Mouse (Mus musculus) heart, adult 2 months (tissue): ENCODE measurements around the gene Tenm4. TPM values are rescaled to one million over a fixed set of nuclear protein-coding genes. Genes with fewer than 3 reads are reported as not detected.

Experiments
- DNase-seq, 2 experiments: peaks; one replicate each; pipeline ENCODE4 v3.0.0; 2021
- H3K27ac ChIP-seq: fragments of 200-600 bp; 2 replicates; pipeline ENCODE4 v1.8.1; 2022
- H3K27me3 ChIP-seq: fragments of 200-500 bp; 2 replicates; pipeline ENCODE4 v1.6.1; 2012; ENCODE audit warnings: mild to moderate bottlenecking, low read length, inconsistent platforms, mixed read lengths; ENCODE audit not compliant: control insufficient read depth, insufficient read depth
- H3K36me3 ChIP-seq: fragments of 200-500 bp; 2 replicates; pipeline ENCODE4 v1.6.1; 2012; ENCODE audit warnings: low read length, inconsistent platforms; ENCODE audit not compliant: control insufficient read depth, insufficient read depth
- H3K4me1 ChIP-seq: fragments of 200-500 bp; 2 replicates; pipeline ENCODE4 v1.6.1; 2011; ENCODE audit warnings: low read length; ENCODE audit not compliant: control insufficient read depth, insufficient read depth
- H3K4me3 ChIP-seq: fragments of 200-600 bp; 2 replicates; pipeline ENCODE4 v1.8.1; 2022
- H3K79me2 ChIP-seq: fragments of 200-500 bp; replicated peaks from 2 replicates; pipeline ENCODE4 v1.6.1; 2012; ENCODE audit warnings: mild to moderate bottlenecking, inconsistent platforms, low read length, moderate library complexity, mixed read lengths; ENCODE audit not compliant: control insufficient read depth, insufficient read depth
- H3K9ac ChIP-seq: fragments of 200-500 bp; 2 replicates; pipeline ENCODE4 v1.6.1; 2012; ENCODE audit warnings: low read depth, mild to moderate bottlenecking, control low read depth, inconsistent platforms, low read length, mixed read lengths
- CTCF ChIP-seq: fragments of 200-600 bp; IDR thresholded peaks from 2 replicates; pipeline ENCODE4 v1.8.1; 2022; ENCODE audit warnings: antibody characterized with exemption, mild to moderate bottlenecking, moderate library complexity
- EP300 ChIP-seq: fragments of 200-500 bp; IDR thresholded peaks from 2 replicates; pipeline ENCODE4 v1.6.1; 2011; ENCODE audit warnings: low read depth, low read length, control low read depth; ENCODE audit not compliant: insufficient read depth
- POLR2A ChIP-seq: fragments of 200-500 bp; IDR thresholded peaks from 2 replicates; pipeline ENCODE4 v1.6.1; 2011; ENCODE audit warnings: mild to moderate bottlenecking, low read depth, low read length, control low read depth; ENCODE audit not compliant: insufficient read depth
- WGBS: fragments of 180-500 bp; shearing (Covaris S2); methylation state at CpG from one replicate; pipeline ENCODE4 v1.1.7; 2018; 5-methylcytosine and 5-hydroxymethylcytosine counted together
- intact Hi-C: fragments of 180-260 bp; cut with DNase I; formaldehyde crosslinking; loops from one replicate; pipeline ENCODE4 v1.15.1; 2025
- polyA plus RNA-seq: library from polyadenylated mRNA; depleted of rRNA; stranded (reverse); fragments of >200 nt; gene quantifications from 2 replicates; pipeline ENCODE4 v1.2.3, GENCODE M21; 2012
- total RNA-seq, 2 experiments: library from RNA; stranded (reverse); gene quantifications; 2 replicates each; pipeline ENCODE4 v1.2.3; 2021

Tenm4 gene
- total and polyA plus RNA-seq, 3 experiments = 0.34 to 1.3 (median 0.74) TPM

GRCm38 (mm10) chr7:96657101-96657830, 486.2 kb downstream of the Tenm4 start:
- no peaks in the 10 kb centered on the region for H3K4me1 ChIP-seq
- no peak overlapping the region for H3K27ac ChIP-seq
- 42% methylated on average over 13 of the region's 13 CpGs for WGBS
- H3K9ac ChIP-seq = no peak overlapping the region
- no peaks in the 10 kb centered on the region for H3K79me2 ChIP-seq
- no peak for TF ChIP-seq EP300
- TF ChIP-seq POLR2A = no peak
- TF ChIP-seq CTCF = no peak
- H3K36me3 ChIP-seq = no peaks in the 10 kb centered on the region
- 0 out of 2 replicates have a peak, but pooled peaks cover 2% of the 10 kb centered on the region for H3K27me3 ChIP-seq
- H3K4me3 ChIP-seq = no peak overlapping the region
- intact Hi-C loops = no loop called here
- DNase-seq = no peak

- 76% methylated on average over 11 of the region's 11 CpGs for WGBS
- Histone ChIP-seq H3K4me3 (no peak overlapping the region), H3K27me3 (0 out of 2 replicates have a peak, but pooled peaks cover 2% of the 10 kb centered on the region), H3K27ac (no peak overlapping the region), H3K79me2 (no peaks in the 10 kb centered on the region), H3K4me1 (no peaks in the 10 kb centered on the region), H3K9ac (no peak overlapping the region), H3K36me3 (no peaks in the 10 kb centered on the region)
- TF ChIP-seq EP300 = no peak
- no peak for TF ChIP-seq POLR2A
- TF ChIP-seq CTCF = no peak
- DNase-seq = no peak
- intact Hi-C loops = no loop called here
Observed at GRCm38 (mm10) chr7:96657857-96658580, 487.0 kb downstream of the Tenm4 start.

GRCm38 (mm10) chr7:96660907-96661306, 489.9 kb downstream of the Tenm4 start:
- H3K9ac ChIP-seq = no peak overlapping the region
- no peak overlapping the region for H3K4me3 ChIP-seq
- H3K27me3 ChIP-seq = no peaks in the 10 kb centered on the region
- no peaks in the 10 kb centered on the region for H3K4me1 ChIP-seq
- 70% methylated on average over 3 of the region's 3 CpGs for WGBS
- no peak for TF ChIP-seq CTCF
- no peak for TF ChIP-seq EP300
- no peak for TF ChIP-seq POLR2A
- no peaks in the 10 kb centered on the region for H3K79me2 ChIP-seq
- intact Hi-C loops = no loop called here
- DNase-seq = no peak
- H3K36me3 ChIP-seq = no peaks in the 10 kb centered on the region
- H3K27ac ChIP-seq = no peak overlapping the region

- H3K36me3 ChIP-seq = no peaks in the 10 kb centered on the region
- no peak overlapping the region for H3K4me3 ChIP-seq
- DNase-seq = no peak
- no peaks in the 10 kb centered on the region for H3K79me2 ChIP-seq
- no peak overlapping the region for H3K27ac ChIP-seq
- TF ChIP-seq EP300 (no peak), POLR2A (no peak), CTCF (no peak)
- no peak overlapping the region for H3K9ac ChIP-seq
- WGBS = 72% methylated on average over 12 of the region's 12 CpGs
- no peaks in the 10 kb centered on the region for H3K4me1 ChIP-seq
- no peaks in the 10 kb centered on the region for H3K27me3 ChIP-seq
- intact Hi-C loops = no loop called here
Observed at GRCm38 (mm10) chr7:96661352-96662169, 490.5 kb downstream of the Tenm4 start.

GRCm38 (mm10) chr7:96663336-96663735, 492.3 kb downstream of the Tenm4 start:
- no peaks in the 10 kb centered on the region for H3K36me3 ChIP-seq
- 84% methylated on average over 7 of the region's 7 CpGs for WGBS
- H3K9ac ChIP-seq = no peak overlapping the region
- no peak for TF ChIP-seq CTCF
- no peak for TF ChIP-seq EP300
- TF ChIP-seq POLR2A = no peak
- intact Hi-C loops = no loop called here
- no peak overlapping the region for H3K27ac ChIP-seq
- H3K4me3 ChIP-seq = no peak overlapping the region
- H3K4me1 ChIP-seq = no peaks in the 10 kb centered on the region
- no peaks in the 10 kb centered on the region for H3K79me2 ChIP-seq
- no peak for DNase-seq
- no peaks in the 10 kb centered on the region for H3K27me3 ChIP-seq
